Mouse (Mus musculus) olfactory bulb, adult 2 months (tissue): ENCODE data around the gene Zfp646. TPM values are rescaled to one million over a fixed set of nuclear protein-coding genes. Genes with fewer than 3 reads are reported as not detected.
A peak's percentile ranks its signal among the peaks of the same experiment; 100 is the strongest.

Experiments used
- H3K27ac ChIP-seq: fragments of 200-500 bp; 2 replicates; pipeline ENCODE4 v1.5.1; 2012; ENCODE audit warnings: low read depth, low read length; ENCODE audit not compliant: insufficient read depth
- H3K4me1 ChIP-seq: fragments of 200-500 bp; 2 replicates; pipeline ENCODE4 v1.6.1; 2012; ENCODE audit warnings: low read length; ENCODE audit not compliant: control insufficient read depth, insufficient read depth
- H3K4me3 ChIP-seq: fragments of 200-500 bp; 2 replicates; pipeline ENCODE4 v1.5.1; 2012; ENCODE audit warnings: mild to moderate bottlenecking, low read depth, low read length, moderate library complexity; ENCODE audit not compliant: insufficient read depth
- CTCF ChIP-seq: fragments of 200-500 bp; IDR thresholded peaks from 2 replicates; pipeline ENCODE4 v1.5.1; 2012; ENCODE audit warnings: low read depth, mild to moderate bottlenecking, low read length, moderate library complexity; ENCODE audit not compliant: insufficient read depth
- POLR2A ChIP-seq: fragments of 200-500 bp; IDR thresholded peaks from 2 replicates; pipeline ENCODE4 v1.6.1; 2012; ENCODE audit warnings: mild to moderate bottlenecking, low read depth, low read length, moderate library complexity; ENCODE audit not compliant: insufficient read depth
- WGBS: fragments of 180-500 bp; shearing (Covaris S2); methylation state at CpG from one replicate; pipeline ENCODE4 v1.1.7; 2018; 5-methylcytosine and 5-hydroxymethylcytosine counted together
- polyA plus RNA-seq: library from polyadenylated mRNA; stranded (reverse); fragments of >200 nt; gene quantifications from 2 replicates; pipeline ENCODE4 v1.2.4, GENCODE M21; 2012; ENCODE audit warnings: low replicate concordance; ENCODE audit not compliant: missing spikeins, insufficient read depth, insufficient read length

Gene Zfp646
- polyA plus RNA-seq, 1 experiment = not detected

- Histone ChIP-seq H3K4me1 (peaks cover 3% of the 10 kb centered on the region; the same call in 1 of the 2 replicates), H3K27ac (peak within 1 kb of the TSS; percentile 86), H3K4me3 (peak within 1 kb of the TSS; percentile 90)
- under 1% methylated on average over 60 of the region's 60 CpGs for WGBS
- TF ChIP-seq POLR2A (no peak), CTCF (no peak)
Measured at GRCm38 (mm10) chr7:127876467-127877348, 687 bp downstream of the Zfp646 start, which contains the start of gene Zfp668. Gene Zfp668 (minus strand): TSS chr7:127876828.

- 96% methylated on average over 9 of the region's 9 CpGs for WGBS
- Histone ChIP-seq H3K4me1 (peaks cover 17% of the 10 kb centered on the region), H3K27ac (no peak overlapping the region), H3K4me3 (no peak overlapping the region)
- no peak for TF ChIP-seq POLR2A
- TF ChIP-seq CTCF = no peak
Measured at GRCm38 (mm10) chr7:127879301-127879700, 3.3 kb downstream of the Zfp646 start.

- no peak overlapping the region for H3K27ac ChIP-seq
- H3K4me3 ChIP-seq = no peak overlapping the region
- WGBS = 84% methylated on average over 12 of the region's 12 CpGs
- no peak for TF ChIP-seq CTCF
- TF ChIP-seq POLR2A = no peak
- H3K4me1 ChIP-seq = peaks cover 20% of the 10 kb centered on the region
Measured at GRCm38 (mm10) chr7:127880431-127880830, 4.4 kb downstream of the Zfp646 start.

GRCm38 (mm10) chr7:127885951-127886350, 9.9 kb downstream of the Zfp646 start:
- no peak for TF ChIP-seq CTCF
- no peak for TF ChIP-seq POLR2A
- 32% methylated on average over 6 of the region's 6 CpGs for WGBS
- H3K4me1 ChIP-seq = peaks cover 22% of the 10 kb centered on the region
- no peak overlapping the region for H3K4me3 ChIP-seq
- H3K27ac ChIP-seq = no peak overlapping the region

- no peak for TF ChIP-seq POLR2A
- no peak for TF ChIP-seq CTCF
Measured at GRCm38 (mm10) chr7:127886551-127886950, 10.5 kb downstream of the Zfp646 start.

GRCm38 (mm10) chr7:127887191-127887590, 11.2 kb downstream of the Zfp646 start:
- Histone ChIP-seq H3K4me1 (peaks cover 22% of the 10 kb centered on the region), H3K4me3 (no peak overlapping the region), H3K27ac (no peak overlapping the region)
- 81% methylated on average over 8 of the region's 8 CpGs for WGBS
- TF ChIP-seq POLR2A (no peak), CTCF (no peak)

More at GRCm38 (mm10) chr7:127886551-127886950, 10.5 kb downstream of the Zfp646 start:
- Histone ChIP-seq H3K27ac (no peak overlapping the region), H3K4me3 (no peak overlapping the region), H3K4me1 (peaks cover 22% of the 10 kb centered on the region)
- 89% methylated on average over 6 of the region's 6 CpGs for WGBS

GRCm38 (mm10) chr7:127887781-127888180, 11.8 kb downstream of the Zfp646 start:
- peaks cover 22% of the 10 kb centered on the region for H3K4me1 ChIP-seq
- no peak overlapping the region for H3K4me3 ChIP-seq
- TF ChIP-seq CTCF (no peak), POLR2A (no peak)
- no peak overlapping the region for H3K27ac ChIP-seq
- 77% methylated on average over 3 of the region's 3 CpGs for WGBS

GRCm38 (mm10) chr7:127888821-127889220, 12.8 kb downstream of the Zfp646 start:
- H3K4me3 ChIP-seq = no peak overlapping the region
- H3K4me1 ChIP-seq = peaks cover 13% of the 10 kb centered on the region
- WGBS = 65% methylated on average over 3 of the region's 3 CpGs
- no peak for TF ChIP-seq CTCF
- no peak overlapping the region for H3K27ac ChIP-seq

- no peak within 1 kb of the TSS for H3K27ac ChIP-seq
- WGBS = 34% methylated on average over 4 of the region's 4 CpGs
- H3K4me3 ChIP-seq = no peak within 1 kb of the TSS
- peaks cover 8% of the 10 kb centered on the region for H3K4me1 ChIP-seq
- TF ChIP-seq POLR2A = no peak
- no peak for TF ChIP-seq CTCF
Measured at GRCm38 (mm10) chr7:127890798-127891197, 14.8 kb downstream of the Zfp646 start, which contains the start of gene Prss53. Gene Prss53 (minus strand): TSS chr7:127890970.

GRCm38 (mm10) chr7:127894480-127894879, 18.5 kb downstream of the Zfp646 start:
- WGBS = 82% methylated on average over 5 of the region's 5 CpGs
- Histone ChIP-seq H3K27ac (no peak overlapping the region), H3K4me3 (0 out of 2 replicates have a peak overlapping the region, but pooled peaks have one; percentile 86), H3K4me1 (peaks cover 6% of the 10 kb centered on the region)
- TF ChIP-seq CTCF (no peak), POLR2A (no peak)
